In genomic region chr7:29777372-29777771, GRCm38 (mm10) we compare ENCODE assay signal across 25 mouse cellular contexts. TPM values are rescaled to one million over a fixed set of nuclear protein-coding genes. Genes with fewer than 3 reads are reported as not detected.
DNase-seq lines count a peak whose midpoint lies in the region; ATAC-seq and TF ChIP-seq lines count a peak whose summit lies in the region.
"Had no signal": no experiment of that assay in that cellular context is flagged by ENCODE, and none has a peak within 500 bp of the region (broad histone marks: within the 10 kb centered on the region; RNA-seq: fewer than 3 reads in every experiment).

No protein-coding gene starts in this region.

- no peak overlapping the region for H3K9ac ChIP-seq in CH12.LX (ENCODE audit: insufficient read depth, low read depth)
- no peak overlapping the region for H3K9ac ChIP-seq in ES-E14 (ENCODE audit: insufficient read depth, low read depth, low read length, poor library complexity, severe bottlenecking)

- no peak for ATAC-seq in megakaryocyte, adult 5-6 weeks (ENCODE audit: poor library complexity, severe bottlenecking)
- ATAC-seq: activated CD4-positive, CD25-positive, alpha-beta regulatory T cell, adult 4 months; CD4-positive, CD25-positive, alpha-beta regulatory T cell, adult 4 months; Patski had no signal

- peaks cover 7% of the 10 kb centered on the region; the same call in 1 of the 2 replicates for H3K9me3 ChIP-seq in heart, embryonic 10.5 days
- H3K9me3 ChIP-seq in megakaryocyte, embryonic 14.5 days = peaks cover 40% of the 10 kb centered on the region
- peaks cover 12% of the 10 kb centered on the region for H3K9me3 ChIP-seq in CH12.LX (replicated peaks; ENCODE audit: low read length)
- H3K9me3 ChIP-seq in ES-E14 (ENCODE audit: control insufficient read depth, insufficient read depth, low read depth, low read length) = no peaks in the 10 kb centered on the region
- no peaks in the 10 kb centered on the region for H3K9me3 ChIP-seq in limb, embryonic 10.5 days (replicated peaks)

- TF ChIP-seq POLR2A in CH12.LX (IDR thresholded peaks at IDR 0.05; ENCODE audit: low read depth, low read length) = no peak

- TF ChIP-seq CTCF in CH12.LX (conservative IDR thresholded peaks at IDR 0.05 in 1 of 2, IDR thresholded peaks at IDR 0.05 in 1 of 2; ENCODE audit: low read depth in 2 of 2, low read length in 2 of 2) = no peak
- no peak for TF ChIP-seq CTCF in left cerebral cortex, adult 2 months (IDR thresholded peaks at IDR 0.05)

- H3K4me1 ChIP-seq in heart, embryonic 10.5 days = no peaks in the 10 kb centered on the region
- H3K4me1 ChIP-seq in megakaryocyte, embryonic 14.5 days = no peaks in the 10 kb centered on the region
- H3K4me1 ChIP-seq in CH12.LX (ENCODE audit: control insufficient read depth in 1 of 2, insufficient read depth in 2 of 2) (peaks cover 0 to 24% of the 10 kb centered on the region in 2 experiments; a peak in 2 of 4 replicates), ES-E14 (ENCODE audit: control insufficient read depth in 2 of 2, insufficient read depth in 2 of 2, low read length in 2 of 2, poor library complexity in 1 of 2) (no peaks in the 10 kb centered on the region)
- no peaks in the 10 kb centered on the region for H3K4me1 ChIP-seq in limb, embryonic 10.5 days

- no peaks in the 10 kb centered on the region for H3K79me2 ChIP-seq in CH12.LX (replicated peaks; ENCODE audit: control insufficient read depth, extremely low read depth, insufficient read depth, poor library complexity, severe bottlenecking)

- no peak overlapping the region for H3K4me3 ChIP-seq in heart, embryonic 10.5 days
- H3K4me3 ChIP-seq in megakaryocyte, embryonic 14.5 days (replicated peaks) = peak overlapping the region; percentile 54
- H3K4me3 ChIP-seq in CH12.LX (replicated peaks in 1 of 3; ENCODE audit: low read depth in 2 of 3, low read length in 2 of 3, poor library complexity in 1 of 3) = no peak overlapping the region
- H3K4me3 ChIP-seq in ES-E14 (ENCODE audit: insufficient read depth in 1 of 2, low read depth in 1 of 2, low read length in 2 of 2, poor library complexity in 1 of 2, severe bottlenecking in 1 of 2) = no peak overlapping the region
- no peak overlapping the region for H3K4me3 ChIP-seq in limb, embryonic 10.5 days
- no peak overlapping the region for H3K4me3 ChIP-seq in left cerebral cortex, adult 2 months

- intact Hi-C loops in heart, postnatal 10 days (cut with DNase I) = no loop called here
- intact Hi-C loops in left cerebral cortex, adult 2 months (cut with DNase I) = no loop called here

- in situ Hi-C loops in CH12.LX (cut with MboI; ENCODE audit: low pct_ligation_motif_present, low pct_unique_long_range_greater_than_20kb, low sequenced_read_pairs) (no loop called here), ES-E14 (cut with MboI; ENCODE audit: low sequenced_read_pairs in 2 of 2, unreplicated experiment in 2 of 2) (no loop called here)

- no peak for TF ChIP-seq EP300 in CH12.LX (IDR thresholded peaks at IDR 0.05; ENCODE audit: low read length)

- WGBS in heart, embryonic 10.5 days = 94% methylated on average over 10 of the region's 10 CpGs
- WGBS in limb, embryonic 10.5 days = 95% methylated on average over 10 of the region's 10 CpGs

- dilution Hi-C loops in CH12.LX (cut with MboI; ENCODE audit: extremely low pct_ligation_motif_present, extremely low pct_unique_long_range_greater_than_20kb, low sequenced_read_pairs) = no loop called here

- H3K36me3 ChIP-seq in heart, embryonic 10.5 days = peaks cover 72% of the 10 kb centered on the region
- H3K36me3 ChIP-seq in megakaryocyte, embryonic 14.5 days (replicated peaks; ENCODE audit: low read length) = peaks cover 77% of the 10 kb centered on the region
- H3K36me3 ChIP-seq in CH12.LX (replicated peaks in 1 of 2; ENCODE audit: control insufficient read depth in 1 of 2, insufficient read depth in 1 of 2, low read length in 1 of 2) (peaks cover 56 to 72% of the 10 kb centered on the region in 2 experiments), ES-E14 (ENCODE audit: control insufficient read depth, insufficient read depth, low read length, poor library complexity, severe bottlenecking) (peaks cover 28% of the 10 kb centered on the region)
- H3K36me3 ChIP-seq in limb, embryonic 10.5 days = peaks cover 73% of the 10 kb centered on the region

- H3K27ac ChIP-seq in heart, embryonic 10.5 days = no peak overlapping the region
- no peak overlapping the region for H3K27ac ChIP-seq in CH12.LX (ENCODE audit: insufficient read depth, low read depth)
- H3K27ac ChIP-seq in ES-E14 (ENCODE audit: insufficient read depth, low read depth, low read length, poor library complexity, severe bottlenecking) = no peak overlapping the region
- no peak overlapping the region for H3K27ac ChIP-seq in limb, embryonic 10.5 days
- no peak overlapping the region for H3K27ac ChIP-seq in left cerebral cortex, adult 2 months

- no peak overlapping the region for H3K4me2 ChIP-seq in CH12.LX (ENCODE audit: insufficient read depth, low read depth, poor library complexity, severe bottlenecking)

- H3K27me3 ChIP-seq in heart, embryonic 10.5 days (ENCODE audit: insufficient read depth, poor library complexity, severe bottlenecking) = no peaks in the 10 kb centered on the region
- H3K27me3 ChIP-seq in megakaryocyte, embryonic 14.5 days (replicated peaks) = no peaks in the 10 kb centered on the region
- no peaks in the 10 kb centered on the region for H3K27me3 ChIP-seq in CH12.LX (replicated peaks)
- H3K27me3 ChIP-seq in limb, embryonic 10.5 days (ENCODE audit: low read depth, poor library complexity, severe bottlenecking) = no peaks in the 10 kb centered on the region
- H3K27me3 ChIP-seq: Patski had no signal

- peak; percentile 61 for DNase-seq in heart, embryonic 10.5 days (ENCODE audit: low spot score)
- no peak for DNase-seq in heart, postnatal 10 days
- DNase-seq in CH12.LX (ENCODE audit: extremely low read depth) (no peak), ES-E14 (ENCODE audit: low read depth, low spot score) (no peak)
- DNase-seq in limb, embryonic 10.5 days (ENCODE audit: low spot score) = no peak
- no peak for DNase-seq in left cerebral cortex, adult 2 months (ENCODE audit: extremely low spot score in 1 of 2, low spot score in 2 of 2)
- DNase-seq: adrenal gland, adult 2 months; adrenal gland, adult 8-10 months; adrenal gland, postnatal 10 days; adrenal gland, postnatal 14 days; adrenal gland, postnatal 25 days; adrenal gland, postnatal 36 days; B cell, adult 2 months; cerebellum, adult 11 months; cerebellum, adult 11-12 months; cerebellum, adult 18-20 months; cerebellum, adult 2 months had no signal

- TF ChIP-seq RAD21 in CH12.LX (IDR thresholded peaks at IDR 0.05; ENCODE audit: low read depth, low read length) = no peak

RNA-seq across cellular contexts. Expression of gene Zfp30, which starts 6.4 kb away (rescaled TPM):
- polyA plus RNA-seq in heart, embryonic 10.5 days (2016; fragmentation: Nextera tagmentation; extraction: Ambion mirVana) = 3.7 and 3.8 TPM in 2 replicates
- total RNA-seq in heart, postnatal 10 days (2021) = 1 to 10 TPM; 7.3 to 7.9 TPM
- polyA plus RNA-seq in megakaryocyte, embryonic 14.5 days (2012; ENCODE audit: insufficient read depth, low replicate concordance) = 0.37 TPM in 1 of 2 replicates, not detected in the other
- 0.25 TPM in 1 of 2 replicates, not detected in the other for total RNA-seq in megakaryocyte, adult 5-6 weeks (2015)
- total RNA-seq in megakaryocyte, adult 5-6 weeks (2017) = not detected in 2 replicates
- total RNA-seq in CH12.LX (2012; rRNA removed) (0.50 and 0.76 TPM in 2 replicates), CH12.LX (2014; rRNA removed) (0.54 TPM in 2 replicates), ES-E14 (2012; rRNA removed) (1.3 and 1.6 TPM in 2 replicates)
- 0.45 and 0.76 TPM in 2 replicates for polyA plus RNA-seq in CH12.LX (2012; ENCODE audit: insufficient read length, low read depth)
- polyA plus RNA-seq in limb, embryonic 10.5 days (2016; fragmentation: Nextera tagmentation; extraction: Ambion mirVana) = 5.2 and 7.1 TPM in 2 replicates
- 10 to 100 TPM; 11.7 to 12.3 TPM for total RNA-seq in left cerebral cortex, adult 2 months (2021)

RNA-seq across cellular contexts. Expression of gene Zfp84, which starts 9.0 kb away (rescaled TPM):
- 8.3 and 9.8 TPM in 2 replicates for polyA plus RNA-seq in heart, embryonic 10.5 days (2016; fragmentation: Nextera tagmentation; extraction: Ambion mirVana)
- 10 to 100 TPM; 12.0 to 14.6 TPM for total RNA-seq in heart, postnatal 10 days (2021)
- polyA plus RNA-seq in megakaryocyte, embryonic 14.5 days (2012; ENCODE audit: insufficient read depth, low replicate concordance) = 0.93 TPM in 1 of 2 replicates, not detected in the other
- total RNA-seq in megakaryocyte, adult 5-6 weeks (2015) = 9.6 and 14.7 TPM in 2 replicates
- total RNA-seq in megakaryocyte, adult 5-6 weeks (2017) = 12.3 and 15.7 TPM in 2 replicates
- 9.6 and 10.4 TPM in 2 replicates for total RNA-seq in CH12.LX (2012; rRNA removed)
- total RNA-seq in CH12.LX (2014; rRNA removed) = 8.5 and 9.2 TPM in 2 replicates
- 7.7 and 7.9 TPM in 2 replicates for polyA plus RNA-seq in CH12.LX (2012; ENCODE audit: insufficient read length, low read depth)
- 6.2 and 6.7 TPM in 2 replicates for total RNA-seq in ES-E14 (2012; rRNA removed)
- polyA plus RNA-seq in limb, embryonic 10.5 days (2016; fragmentation: Nextera tagmentation; extraction: Ambion mirVana) = 8.7 and 12.4 TPM in 2 replicates
- 10 to 100 TPM; 16.5 to 17.0 TPM for total RNA-seq in left cerebral cortex, adult 2 months (2021)

RNA-seq across cellular contexts. Expression of gene Zfp790, which starts 38.5 kb away (rescaled TPM):
- 10.5 and 10.8 TPM in 2 replicates for polyA plus RNA-seq in heart, embryonic 10.5 days (2016; fragmentation: Nextera tagmentation; extraction: Ambion mirVana)
- 10 to 100 TPM; 12.0 to 14.1 TPM for total RNA-seq in heart, postnatal 10 days (2021)
- polyA plus RNA-seq in megakaryocyte, embryonic 14.5 days (2012; ENCODE audit: insufficient read depth, low replicate concordance) = 0.62 TPM in 1 of 2 replicates, not detected in the other
- 4.8 and 5.6 TPM in 2 replicates for total RNA-seq in megakaryocyte, adult 5-6 weeks (2015)
- total RNA-seq in megakaryocyte, adult 5-6 weeks (2017) = 9.0 and 9.1 TPM in 2 replicates
- total RNA-seq in CH12.LX (2012; rRNA removed) = 7.6 and 7.8 TPM in 2 replicates
- 4.1 and 5.8 TPM in 2 replicates for total RNA-seq in CH12.LX (2014; rRNA removed)
- 4.4 and 4.6 TPM in 2 replicates for polyA plus RNA-seq in CH12.LX (2012; ENCODE audit: insufficient read length, low read depth)
- total RNA-seq in ES-E14 (2012; rRNA removed) = 4.5 and 5.3 TPM in 2 replicates
- polyA plus RNA-seq in limb, embryonic 10.5 days (2016; fragmentation: Nextera tagmentation; extraction: Ambion mirVana) = 15.2 and 16.7 TPM in 2 replicates
- total RNA-seq in left cerebral cortex, adult 2 months (2021) = 10 to 100 TPM; 21.8 to 23.1 TPM

RNA-seq across cellular contexts. Expression of gene Catsperg2, which starts 50.5 kb away (rescaled TPM):
- not detected in 2 replicates for polyA plus RNA-seq in heart, embryonic 10.5 days (2016; fragmentation: Nextera tagmentation; extraction: Ambion mirVana)
- total RNA-seq in heart, postnatal 10 days (2021) = not detected
- polyA plus RNA-seq in megakaryocyte, embryonic 14.5 days (2012; ENCODE audit: insufficient read depth, low replicate concordance) = not detected in 2 replicates
- not detected in 2 replicates for total RNA-seq in megakaryocyte, adult 5-6 weeks (2015)
- total RNA-seq in megakaryocyte, adult 5-6 weeks (2017) = not detected in 2 replicates
- 0.04 TPM in 1 of 2 replicates, not detected in the other for total RNA-seq in CH12.LX (2012; rRNA removed)
- total RNA-seq in CH12.LX (2014; rRNA removed) = not detected in 2 replicates
- polyA plus RNA-seq in CH12.LX (2012; ENCODE audit: insufficient read length, low read depth) = not detected in 2 replicates
- total RNA-seq in ES-E14 (2012; rRNA removed) = 1.1 and 1.2 TPM in 2 replicates
- 0.10 TPM in 1 of 2 replicates, not detected in the other for polyA plus RNA-seq in limb, embryonic 10.5 days (2016; fragmentation: Nextera tagmentation; extraction: Ambion mirVana)
- total RNA-seq in left cerebral cortex, adult 2 months (2021) = under 1 TPM in 1 of 2 experiments, not detected in 1; 0.23 TPM
- total RNA-seq: adrenal gland, adult 18-20 months; adrenal gland, adult 2 months; adrenal gland, postnatal 10 days; adrenal gland, postnatal 14 days; adrenal gland, postnatal 25 days; adrenal gland, postnatal 36 days; MEL had no signal
- polyA plus RNA-seq: activated CD4-positive, CD25-positive, alpha-beta regulatory T cell, adult 4 months; adrenal gland, adult 2 months; C2C12; CD4-positive, CD25-positive, alpha-beta regulatory T cell, adult 4 months; cerebellum, adult 2 months had no signal
